Mouse (Mus musculus): ENCODE results near the gene Nol6. TPM values are rescaled to one million over a fixed set of nuclear protein-coding genes. Genes with fewer than 3 reads are reported as not detected.

Gene Nol6
- polyA plus RNA-seq (2016; fragmentation: Nextera tagmentation; extraction: Ambion mirVana): 27.4 and 28.2 TPM in 2 replicates

DNA sequence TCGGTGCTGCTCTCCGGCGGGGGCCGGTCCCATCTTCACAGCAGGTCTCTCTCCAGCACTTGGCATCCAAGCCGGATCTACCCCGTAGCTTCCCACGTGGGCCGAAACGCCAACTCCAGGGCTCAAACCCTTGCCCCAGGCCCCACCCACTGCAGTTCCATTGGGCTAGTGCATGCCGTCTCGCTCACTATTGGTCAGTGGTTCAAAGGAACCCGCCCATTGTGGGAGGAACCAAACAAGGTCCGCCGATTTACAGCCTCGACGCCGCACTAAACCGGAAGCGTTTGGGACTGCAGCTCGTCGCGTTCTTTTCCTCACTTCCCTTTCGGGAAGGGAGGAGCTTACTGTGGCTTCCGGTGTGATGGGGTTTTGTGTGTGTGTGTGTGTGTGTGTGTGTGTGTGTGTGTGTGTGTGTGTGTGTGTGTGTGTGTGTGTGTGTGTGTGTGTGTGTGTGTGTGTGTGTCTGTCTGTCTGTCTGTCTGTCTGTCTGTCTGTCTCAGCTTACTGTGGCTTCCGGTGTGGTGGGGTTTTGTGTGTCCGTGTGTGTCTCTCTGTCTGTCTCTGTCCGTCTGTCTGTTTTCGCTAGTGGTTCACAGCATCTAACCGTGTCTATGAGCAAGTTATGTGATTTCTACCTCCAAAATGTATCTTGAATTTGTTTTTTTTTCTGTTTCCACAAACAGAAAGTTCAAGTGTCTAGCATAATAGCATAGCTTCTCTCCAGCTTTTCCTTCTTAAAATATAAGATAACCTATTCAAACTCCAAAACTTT, at the start of gene Nol6:
Gene Nol6 (minus strand): TSS at position 276 of the 772 bp plus-strand sequence.
- H3K4me2 ChIP-seq (replicated peaks): peak within 1 kb of the TSS; percentile 73
- no peak within 1 kb of the TSS for H3K27ac ChIP-seq (replicated peaks)
- H3K4me3 ChIP-seq: peak within 1 kb of the TSS; percentile 69
- peaks cover 30% of the 10 kb centered on the region for H3K36me3 ChIP-seq
- peak within 1 kb of the TSS; percentile 55 for H3K9ac ChIP-seq (replicated peaks)
- WGBS: 2% methylated on average over 29 of the region's 29 CpGs
- peaks cover 12% of the 10 kb centered on the region for H3K4me1 ChIP-seq
- H3K9me3 ChIP-seq: no peaks in the 10 kb centered on the region
- H3K27me3 ChIP-seq: peaks cover 4% of the 10 kb centered on the region; the same call in 1 of the 2 replicates
- peak; percentile 100 for ATAC-seq (ENCODE audit: low FRiP score, low read depth)

DNA sequence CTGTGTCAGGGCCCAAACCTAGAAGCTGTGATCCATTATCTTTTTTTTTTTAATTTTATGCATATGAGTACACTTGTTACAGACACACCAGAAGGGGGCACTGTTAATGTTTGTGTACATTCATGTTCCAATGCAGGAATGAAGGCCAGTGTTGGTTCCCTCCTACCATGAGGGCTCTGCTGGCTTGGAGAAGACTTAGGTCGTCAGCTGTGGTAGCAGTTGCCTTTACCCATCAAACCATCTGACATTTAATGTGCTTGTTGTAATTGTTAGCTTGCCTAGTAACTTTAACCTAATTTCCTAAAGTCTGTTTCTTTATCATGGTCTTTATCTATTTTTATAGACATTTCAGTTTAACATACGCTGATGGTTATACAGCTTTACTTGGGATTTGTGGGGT, 46.7 kb upstream of the Nol6 start:
- Histone ChIP-seq H3K9ac (replicated peaks) (no peak overlapping the region), H3K27me3 (no peaks in the 10 kb centered on the region)
- WGBS: 87% methylated on average over 2 of the region's 2 CpGs

DNA sequence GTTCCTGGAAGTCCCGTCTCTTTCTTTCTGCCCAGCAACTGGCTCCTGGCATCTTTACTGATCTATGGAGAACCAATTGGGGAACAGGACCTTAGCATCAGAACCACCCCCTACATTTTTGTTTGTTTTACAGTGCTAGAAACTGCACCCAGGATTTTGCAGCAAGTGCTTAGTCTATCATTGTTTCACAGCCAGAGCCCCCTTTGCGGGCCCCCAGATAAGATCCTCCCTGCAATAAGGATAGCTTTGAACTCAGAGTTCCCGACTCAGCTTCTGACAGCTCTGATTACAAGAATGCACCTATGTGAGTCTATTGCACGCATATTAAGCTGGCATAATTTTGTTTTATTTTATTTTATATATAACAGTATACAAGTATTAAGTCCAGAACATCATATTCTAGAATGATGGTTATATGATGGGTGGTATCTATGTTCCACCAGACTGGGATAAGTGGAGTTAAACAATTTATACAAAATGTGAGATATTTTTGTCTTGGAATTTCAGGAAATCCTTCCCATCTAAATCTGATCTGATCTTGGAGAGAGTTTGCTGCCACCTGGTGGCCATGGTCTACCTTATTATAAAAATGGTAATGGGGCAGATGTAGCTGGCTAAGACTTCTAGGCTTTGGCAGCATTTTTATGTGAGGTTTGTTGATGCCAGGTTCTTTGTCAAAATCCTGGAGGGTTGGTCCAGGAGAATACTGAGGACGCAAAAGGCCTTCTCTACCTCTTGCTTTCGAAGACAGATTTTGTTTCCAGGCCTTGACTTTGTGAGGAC, 41.6 kb upstream of the Nol6 start:
- Histone ChIP-seq H3K27me3 (no peaks in the 10 kb centered on the region), H3K4me2 (replicated peaks) (no peak overlapping the region), H3K4me1 (peaks cover 4% of the 10 kb centered on the region; the same call in 1 of the 2 replicates), H3K9ac (replicated peaks) (no peak overlapping the region), H3K27ac (replicated peaks) (peak overlapping the region; percentile 73), H3K4me3 (no peak overlapping the region), H3K36me3 (peaks cover 20% of the 10 kb centered on the region; the same call in 1 of the 2 replicates), H3K9me3 (no peaks in the 10 kb centered on the region)
- no peak for ATAC-seq (ENCODE audit: low FRiP score, low read depth)
- 72% methylated on average over 6 of the region's 6 CpGs for WGBS

More for the DNA sequence above, 46.7 kb upstream of the Nol6 start:
- Histone ChIP-seq H3K4me1 (no peaks in the 10 kb centered on the region), H3K4me3 (no peak overlapping the region), H3K27ac (replicated peaks) (no peak overlapping the region), H3K4me2 (replicated peaks) (no peak overlapping the region), H3K9me3 (no peaks in the 10 kb centered on the region), H3K36me3 (peaks cover 35% of the 10 kb centered on the region)
- ATAC-seq (ENCODE audit: low FRiP score, low read depth): no peak

DNA sequence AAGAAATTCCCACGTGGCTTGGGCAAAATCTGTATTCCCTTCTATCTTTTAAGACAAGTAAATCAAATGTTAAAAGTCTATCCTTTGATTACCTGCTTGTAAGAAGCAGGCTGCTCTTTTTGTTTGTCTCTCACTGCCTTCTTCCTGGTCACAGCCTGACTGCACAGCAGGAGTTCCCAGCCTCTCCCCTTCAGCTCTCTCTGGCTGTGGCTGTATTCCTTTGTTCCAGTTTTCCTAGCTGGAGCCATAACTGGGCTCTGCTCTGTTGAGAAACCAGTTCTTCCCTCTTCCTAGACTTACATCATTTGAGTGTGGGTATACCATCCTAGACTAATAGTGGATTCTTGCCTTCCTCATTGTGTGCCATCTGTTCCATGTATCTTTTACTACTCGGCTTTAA, 40.7 kb upstream of the Nol6 start:
- Histone ChIP-seq H3K9me3 (no peaks in the 10 kb centered on the region), H3K27me3 (no peaks in the 10 kb centered on the region), H3K4me3 (no peak overlapping the region), H3K9ac (replicated peaks) (no peak overlapping the region), H3K4me2 (replicated peaks) (no peak overlapping the region), H3K27ac (replicated peaks) (peak overlapping the region; percentile 73), H3K36me3 (peaks cover 19% of the 10 kb centered on the region; the same call in 1 of the 2 replicates), H3K4me1 (peaks cover 4% of the 10 kb centered on the region; the same call in 1 of the 2 replicates)
- 29% methylated on average over 2 of the region's 2 CpGs for WGBS
- ATAC-seq (ENCODE audit: low FRiP score, low read depth): no peak

DNA sequence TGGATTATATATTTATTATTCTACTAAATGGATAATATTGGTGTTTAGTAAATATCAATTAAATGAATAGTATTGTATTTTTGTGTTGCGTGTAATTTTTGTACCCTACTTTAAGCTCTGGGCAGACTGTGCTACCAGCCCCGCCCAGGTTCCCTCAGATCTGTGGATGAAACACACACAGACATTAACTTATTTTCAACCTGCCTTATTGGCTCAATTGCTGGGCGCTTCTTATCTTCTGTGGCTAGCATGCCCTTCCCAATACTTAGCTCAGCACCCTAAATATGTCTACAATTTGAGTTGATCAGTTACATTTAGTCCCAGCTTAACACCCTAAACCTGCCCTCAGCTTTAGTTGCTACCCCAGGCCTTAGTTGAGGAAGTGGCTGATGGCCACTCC, 37.0 kb upstream of the Nol6 start:
- H3K4me3 ChIP-seq: no peak overlapping the region
- no peak overlapping the region for H3K27ac ChIP-seq (replicated peaks)
- ATAC-seq (ENCODE audit: low FRiP score, low read depth): no peak
- no peak overlapping the region for H3K4me2 ChIP-seq (replicated peaks)
- 96% methylated on average over 3 of the region's 3 CpGs for WGBS
- no peaks in the 10 kb centered on the region for H3K36me3 ChIP-seq
- no peaks in the 10 kb centered on the region for H3K27me3 ChIP-seq
- H3K9ac ChIP-seq (replicated peaks): no peak overlapping the region
- peaks cover 7% of the 10 kb centered on the region; the same call in 1 of the 2 replicates for H3K4me1 ChIP-seq
- H3K9me3 ChIP-seq: no peaks in the 10 kb centered on the region

DNA sequence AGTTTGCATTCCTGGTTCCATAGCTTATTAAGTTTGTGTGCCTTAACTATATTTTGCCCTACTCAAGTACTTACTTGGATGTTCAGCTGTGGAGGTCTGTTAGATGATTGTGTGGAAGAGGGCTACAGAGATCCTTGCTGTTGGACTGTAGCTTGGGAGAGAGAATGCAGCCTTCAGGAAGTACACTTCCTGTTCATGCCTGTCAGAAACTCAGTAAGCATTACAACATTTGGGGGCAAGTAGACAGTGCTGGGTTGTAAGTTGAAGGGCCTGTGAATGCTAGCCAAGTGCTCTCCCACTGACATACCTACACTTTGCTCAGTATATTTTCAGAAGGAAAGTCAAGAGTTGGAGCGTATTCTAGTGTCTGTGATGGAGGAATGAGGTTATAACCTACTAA, 34.0 kb upstream of the Nol6 start:
- H3K27me3 ChIP-seq: no peaks in the 10 kb centered on the region
- H3K4me1 ChIP-seq: 0 out of 2 replicates have a peak, but pooled peaks cover 3% of the 10 kb centered on the region
- H3K4me2 ChIP-seq (replicated peaks): no peak overlapping the region
- no peak overlapping the region for H3K27ac ChIP-seq (replicated peaks)
- WGBS: 97% methylated on average over 1 of the region's 1 CpGs
- H3K9me3 ChIP-seq: no peaks in the 10 kb centered on the region
- no peaks in the 10 kb centered on the region for H3K36me3 ChIP-seq
- H3K9ac ChIP-seq (replicated peaks): no peak overlapping the region
- ATAC-seq (ENCODE audit: low FRiP score, low read depth): no peak
- H3K4me3 ChIP-seq: no peak overlapping the region

DNA sequence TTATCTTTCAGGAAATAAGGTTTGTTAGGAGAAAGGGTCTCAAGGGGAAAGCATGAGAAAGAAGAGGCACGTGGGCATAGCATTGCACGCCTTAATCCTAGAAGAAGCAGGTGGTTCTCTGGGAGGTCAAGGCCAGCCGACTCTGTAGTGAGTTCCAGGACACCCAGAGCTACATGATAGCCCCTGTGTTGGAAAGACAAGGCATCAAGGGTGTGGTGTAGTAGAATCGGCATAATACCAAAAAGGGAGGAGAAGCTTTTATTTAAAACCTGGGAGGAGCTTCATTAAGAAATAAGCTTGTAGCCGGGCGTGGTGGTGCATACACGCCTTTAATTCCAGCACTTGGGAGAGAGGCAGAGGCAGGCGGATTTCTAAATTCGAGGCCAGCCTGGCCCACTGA, 32.7 kb upstream of the Nol6 start:
- 0 out of 2 replicates have a peak, but pooled peaks cover 3% of the 10 kb centered on the region for H3K4me1 ChIP-seq
- no peak overlapping the region for H3K4me3 ChIP-seq
- no peak for ATAC-seq (ENCODE audit: low FRiP score, low read depth)
- WGBS: 89% methylated on average over 9 of the region's 9 CpGs
- no peaks in the 10 kb centered on the region for H3K27me3 ChIP-seq
- H3K9ac ChIP-seq (replicated peaks): no peak overlapping the region
- no peaks in the 10 kb centered on the region for H3K9me3 ChIP-seq
- no peaks in the 10 kb centered on the region for H3K36me3 ChIP-seq
- no peak overlapping the region for H3K27ac ChIP-seq (replicated peaks)
- no peak overlapping the region for H3K4me2 ChIP-seq (replicated peaks)

DNA sequence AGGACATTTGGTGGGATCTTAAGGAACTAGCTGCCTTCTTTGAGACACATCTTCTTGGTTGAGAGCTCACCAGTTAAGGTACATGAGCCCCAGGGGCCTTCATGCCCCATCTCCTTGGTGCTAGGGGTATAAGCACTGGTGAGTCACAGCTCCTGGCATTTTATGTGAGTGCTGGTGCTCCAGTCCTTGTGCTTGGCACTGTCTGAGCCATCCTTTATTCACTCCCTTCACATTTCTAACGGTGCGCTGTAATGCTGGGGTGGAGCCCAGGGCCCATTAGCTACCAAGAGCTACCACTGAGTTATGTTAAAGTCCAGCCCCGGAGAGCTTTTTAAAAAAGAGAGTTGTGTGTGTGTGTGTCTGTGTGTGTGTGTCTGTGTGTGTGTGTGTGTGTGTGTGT, 28.9 kb upstream of the Nol6 start:
- no peak for ATAC-seq (ENCODE audit: low FRiP score, low read depth)
- H3K4me2 ChIP-seq (replicated peaks): no peak overlapping the region
- no peak overlapping the region for H3K27ac ChIP-seq (replicated peaks)
- H3K36me3 ChIP-seq: 0 out of 2 replicates have a peak, but pooled peaks cover 5% of the 10 kb centered on the region
- no peaks in the 10 kb centered on the region for H3K9me3 ChIP-seq
- no peak overlapping the region for H3K9ac ChIP-seq (replicated peaks)
- 98% methylated on average over 3 of the region's 3 CpGs for WGBS
- no peak overlapping the region for H3K4me3 ChIP-seq
- H3K4me1 ChIP-seq: 0 out of 2 replicates have a peak, but pooled peaks cover 3% of the 10 kb centered on the region
- H3K27me3 ChIP-seq: no peaks in the 10 kb centered on the region

DNA sequence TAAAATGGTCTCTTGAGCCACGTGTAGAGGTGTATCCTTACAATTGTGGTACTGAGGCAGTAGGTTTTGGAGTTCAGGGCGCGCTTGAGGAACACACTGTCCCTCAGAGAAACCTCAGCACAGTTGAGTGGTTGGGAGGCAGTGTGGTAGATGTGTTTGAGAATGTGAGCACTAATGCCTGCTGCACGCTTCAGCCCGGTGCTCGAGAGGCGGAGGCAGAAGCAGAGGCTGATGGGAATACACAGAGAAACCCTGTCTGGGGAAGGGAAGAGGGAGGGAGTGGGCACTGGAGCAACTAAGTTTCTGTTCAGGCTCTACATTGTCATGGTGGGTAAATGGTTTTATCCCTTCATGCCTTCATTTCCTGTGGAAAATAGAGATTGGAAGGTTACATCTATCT, 26.9 kb upstream of the Nol6 start:
- Histone ChIP-seq H3K4me3 (no peak overlapping the region), H3K36me3 (0 out of 2 replicates have a peak, but pooled peaks cover 5% of the 10 kb centered on the region), H3K27ac (replicated peaks) (no peak overlapping the region), H3K4me2 (replicated peaks) (no peak overlapping the region), H3K27me3 (no peaks in the 10 kb centered on the region), H3K9me3 (no peaks in the 10 kb centered on the region), H3K4me1 (no peaks in the 10 kb centered on the region), H3K9ac (replicated peaks) (no peak overlapping the region)
- ATAC-seq (ENCODE audit: low FRiP score, low read depth): no peak
- 95% methylated on average over 7 of the region's 7 CpGs for WGBS

DNA sequence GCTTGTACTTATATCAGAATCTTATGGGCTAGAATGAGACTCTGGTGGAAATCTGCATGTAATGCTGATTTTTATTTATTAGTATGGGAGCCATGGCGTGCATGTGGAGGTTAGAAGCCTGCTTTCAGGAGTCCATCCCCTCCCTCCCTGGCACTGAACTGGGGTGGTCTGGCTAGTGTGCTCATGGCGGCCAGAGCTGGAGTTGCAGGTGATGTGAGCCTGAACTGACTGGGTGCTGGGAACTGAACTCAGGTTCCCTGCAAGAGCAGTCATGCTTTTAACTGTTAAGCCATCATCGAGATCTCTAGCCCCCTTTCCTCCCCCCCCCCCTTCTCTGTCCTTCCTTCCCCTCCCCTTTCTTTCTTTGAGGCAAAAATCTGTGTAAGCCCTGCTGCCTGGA, 25.6 kb upstream of the Nol6 start:
- ATAC-seq (ENCODE audit: low FRiP score, low read depth): no peak
- H3K27ac ChIP-seq (replicated peaks): no peak overlapping the region
- whole genome bisulfite sequencing: 87% methylated on average over 3 of the region's 3 CpGs

DNA sequence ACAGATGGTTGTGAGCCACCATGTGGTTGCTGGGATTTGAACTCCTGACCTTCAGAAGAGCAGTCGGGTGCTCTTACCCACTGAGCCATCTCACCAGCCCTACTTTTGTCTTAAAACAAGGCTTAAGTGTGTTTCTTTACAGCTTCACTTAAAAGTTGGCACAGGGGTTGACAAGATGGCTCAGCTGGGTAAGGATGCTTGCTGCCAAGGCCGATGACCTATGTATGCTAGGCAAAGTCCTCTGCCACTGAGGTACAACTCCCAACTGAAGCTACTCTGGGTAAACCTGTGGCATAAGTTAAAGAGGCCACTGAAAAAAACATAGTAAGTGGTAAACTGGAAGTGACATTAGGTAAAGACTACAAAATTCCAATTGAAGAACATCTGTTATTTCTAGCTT, 18.3 kb upstream of the Nol6 start:
- no peak overlapping the region for H3K27ac ChIP-seq (replicated peaks)
- peaks cover 24% of the 10 kb centered on the region for H3K36me3 ChIP-seq
- 83% methylated on average over 2 of the region's 2 CpGs for WGBS
- ATAC-seq (ENCODE audit: low FRiP score, low read depth): no peak
- H3K4me1 ChIP-seq: 0 out of 2 replicates have a peak, but pooled peaks cover 6% of the 10 kb centered on the region
- no peaks in the 10 kb centered on the region for H3K27me3 ChIP-seq
- no peak overlapping the region for H3K9ac ChIP-seq (replicated peaks)
- no peaks in the 10 kb centered on the region for H3K9me3 ChIP-seq
- no peak overlapping the region for H3K4me2 ChIP-seq (replicated peaks)
- H3K4me3 ChIP-seq: no peak overlapping the region

More for the DNA sequence above, 25.6 kb upstream of the Nol6 start:
- 0 out of 2 replicates have a peak, but pooled peaks cover 5% of the 10 kb centered on the region for H3K36me3 ChIP-seq
- no peak overlapping the region for H3K9ac ChIP-seq (replicated peaks)
- no peaks in the 10 kb centered on the region for H3K4me1 ChIP-seq
- H3K9me3 ChIP-seq: no peaks in the 10 kb centered on the region
- H3K4me2 ChIP-seq (replicated peaks): no peak overlapping the region
- no peaks in the 10 kb centered on the region for H3K27me3 ChIP-seq
- H3K4me3 ChIP-seq: no peak overlapping the region
